Mouse (Mus musculus) hindbrain, embryonic 12.5 days (tissue): Measurements from ENCODE around the gene Nedd9. TPM values are rescaled to one million over a fixed set of nuclear protein-coding genes. Genes with fewer than 3 reads are reported as not detected.

Source experiments
- ATAC-seq: fragments of 200-750 bp; cut with Nextera tagmentation; 2 replicates; pipeline ENCODE4 v1.8.0; 2017; ENCODE audit warnings: moderate TSS enrichment; ENCODE audit not compliant: low FRiP score
- H3K27ac ChIP-seq: fragments of 300-500 bp; sonication (generic); 2 replicates; pipeline ENCODE4 v1.5.1; 2016; ENCODE audit warnings: mild to moderate bottlenecking
- H3K27me3 ChIP-seq: fragments of 300-500 bp; sonication (generic); 2 replicates; pipeline ENCODE4 v1.6.1; 2016; ENCODE audit warnings: mild to moderate bottlenecking
- H3K36me3 ChIP-seq: fragments of 300-500 bp; sonication (generic); 2 replicates; pipeline ENCODE4 v1.6.1; 2016; ENCODE audit warnings: mild to moderate bottlenecking
- H3K4me1 ChIP-seq: fragments of 300-500 bp; sonication (generic); 2 replicates; pipeline ENCODE4 v1.6.1; 2016
- H3K4me2 ChIP-seq: fragments of 300-500 bp; sonication (generic); replicated peaks from 2 replicates; pipeline ENCODE4 v1.6.1; 2016; ENCODE audit warnings: mild to moderate bottlenecking
- H3K4me3 ChIP-seq: fragments of 300-500 bp; sonication (generic); 2 replicates; pipeline ENCODE4 v1.5.1; 2016; ENCODE audit warnings: mild to moderate bottlenecking
- H3K9ac ChIP-seq: fragments of 300-500 bp; sonication (generic); 2 replicates; pipeline ENCODE4 v1.6.1; 2016; ENCODE audit warnings: mild to moderate bottlenecking, moderate library complexity
- H3K9me3 ChIP-seq: fragments of 300-500 bp; sonication (generic); replicated peaks from 2 replicates; pipeline ENCODE4 v1.6.1; 2016; ENCODE audit warnings: mild to moderate bottlenecking
- WGBS: fragments of 180-500 bp; shearing (Covaris S2); methylation state at CpG from one replicate; pipeline ENCODE4 v1.1.7; 2016; 5-methylcytosine and 5-hydroxymethylcytosine counted together
- polyA plus RNA-seq: library from polyadenylated mRNA; unstranded; fragments of >200 nt; fragmentation: Nextera tagmentation; extraction: Ambion mirVana; gene quantifications from 2 replicates; pipeline ENCODE4 v1.2.1, GENCODE M21; 2016

The Nedd9 gene
- polyA plus RNA-seq, 1 experiment from 2014 or later: 17.9 TPM

DNA sequence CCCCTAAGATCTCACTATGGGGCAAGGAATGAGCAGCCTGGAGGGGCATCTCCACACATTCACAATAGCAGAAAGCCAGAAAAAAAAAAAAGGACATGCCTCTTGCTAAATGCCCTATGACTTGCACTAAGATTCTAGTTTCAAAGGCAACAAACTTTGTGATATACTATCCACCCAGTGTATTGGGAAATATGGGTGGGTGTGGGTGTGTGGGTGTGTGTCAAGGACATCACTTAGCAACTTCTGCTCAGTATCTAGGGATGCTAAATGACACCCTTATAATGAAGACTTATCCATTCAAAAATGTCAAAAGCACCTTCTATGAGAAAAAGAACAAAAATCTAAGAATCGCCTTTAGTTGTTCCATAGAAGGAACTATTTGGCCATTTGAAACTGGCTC, 40.6 kb downstream of the Nedd9 start:
- H3K4me2 ChIP-seq: no peak overlapping the region
- WGBS: 93% methylated on average over 1 of the region's 1 CpGs
- no peaks in the 10 kb centered on the region for H3K36me3 ChIP-seq
- no peak overlapping the region for H3K4me3 ChIP-seq
- H3K27me3 ChIP-seq: no peaks in the 10 kb centered on the region
- no peak for ATAC-seq
- no peaks in the 10 kb centered on the region for H3K9me3 ChIP-seq
- H3K9ac ChIP-seq: no peak overlapping the region
- no peak overlapping the region for H3K27ac ChIP-seq
- peaks cover 8% of the 10 kb centered on the region; the same call in 1 of the 2 replicates for H3K4me1 ChIP-seq

DNA sequence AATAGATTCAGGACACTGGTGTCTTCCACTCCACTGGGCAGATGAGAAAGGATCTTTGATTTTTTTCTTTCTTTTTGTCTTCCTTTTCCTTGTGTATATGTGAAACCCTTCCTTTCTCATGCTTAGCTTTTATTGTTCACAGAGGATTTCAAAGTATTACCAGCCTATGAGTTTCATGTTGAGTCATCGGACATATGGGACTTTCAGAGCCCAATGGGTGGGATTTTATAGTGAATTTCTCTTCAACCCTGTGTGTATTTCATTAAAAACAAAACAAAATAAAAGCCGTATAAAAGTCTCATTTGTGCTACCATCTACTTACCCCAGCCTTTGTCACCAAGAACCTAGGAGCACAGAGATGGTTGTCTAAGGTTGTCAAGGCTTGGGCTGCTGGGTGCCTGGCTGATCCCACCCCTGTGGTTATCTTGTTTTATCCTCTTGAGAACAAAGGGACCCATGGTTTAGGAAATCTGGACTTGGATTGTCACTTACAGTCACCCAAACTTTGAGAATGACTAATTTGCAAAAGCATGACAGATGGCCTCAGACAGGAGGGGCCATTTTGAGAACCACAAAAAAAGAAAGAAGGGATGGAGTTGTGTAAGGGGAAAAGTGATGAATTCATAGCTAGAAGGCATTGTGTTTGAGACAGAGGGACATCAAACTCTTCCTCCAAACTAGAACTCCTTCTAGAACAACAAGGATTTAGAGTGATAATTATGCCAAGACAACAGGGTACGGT, 41.9 kb downstream of the Nedd9 start:
- Histone ChIP-seq H3K4me1 (peaks cover 8% of the 10 kb centered on the region; the same call in 1 of the 2 replicates), H3K4me3 (no peak overlapping the region), H3K27me3 (no peaks in the 10 kb centered on the region), H3K36me3 (no peaks in the 10 kb centered on the region), H3K9ac (no peak overlapping the region), H3K9me3 (no peaks in the 10 kb centered on the region), H3K27ac (no peak overlapping the region), H3K4me2 (no peak overlapping the region)
- ATAC-seq: no peak
- WGBS: 89% methylated on average over 3 of the region's 3 CpGs

DNA sequence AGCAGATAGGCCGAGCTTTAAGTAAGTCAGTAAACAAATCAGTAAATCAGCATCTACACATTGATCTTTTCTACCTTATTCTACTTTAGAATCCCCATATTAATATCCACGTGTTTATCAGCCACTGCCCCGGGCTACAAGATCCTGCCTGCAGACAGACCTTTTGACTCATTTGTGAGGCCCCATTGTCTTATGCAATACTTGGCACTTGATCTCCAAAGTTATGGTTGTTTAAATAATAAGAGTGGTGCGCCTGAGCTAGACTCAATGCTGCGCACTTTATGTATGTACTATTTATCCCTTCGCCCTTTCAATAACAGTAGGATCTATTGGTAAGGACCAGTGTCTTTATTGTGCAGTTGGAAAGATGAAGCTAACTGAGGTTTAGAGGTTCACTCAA, 42.9 kb downstream of the Nedd9 start:
- no peaks in the 10 kb centered on the region for H3K36me3 ChIP-seq
- no peak overlapping the region for H3K9ac ChIP-seq
- WGBS: 92% methylated on average over 6 of the region's 6 CpGs
- H3K4me1 ChIP-seq: peaks cover 8% of the 10 kb centered on the region; the same call in 1 of the 2 replicates
- H3K27me3 ChIP-seq: no peaks in the 10 kb centered on the region
- H3K4me3 ChIP-seq: no peak overlapping the region
- no peak for ATAC-seq
- H3K9me3 ChIP-seq: no peaks in the 10 kb centered on the region
- no peak overlapping the region for H3K27ac ChIP-seq
- H3K4me2 ChIP-seq: no peak overlapping the region

DNA sequence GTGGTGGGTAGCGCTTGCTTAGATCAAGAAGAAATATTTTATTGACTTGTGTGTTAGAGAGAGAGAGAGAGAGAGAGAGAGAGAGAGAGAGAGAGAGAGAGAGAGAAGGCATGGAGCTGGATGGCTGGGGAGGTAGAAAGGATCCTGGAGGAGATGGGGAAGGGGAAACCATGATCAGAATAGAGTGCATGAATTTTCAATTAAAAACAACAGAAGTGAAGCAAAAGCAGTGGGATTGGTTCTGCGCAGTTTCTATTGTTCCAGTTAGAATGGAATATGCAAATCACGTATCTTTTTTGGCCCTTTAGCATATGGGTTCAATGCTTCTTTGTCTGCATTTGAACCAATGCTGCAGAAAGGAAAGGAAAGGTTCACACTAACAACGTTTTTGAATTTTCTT, 45.0 kb downstream of the Nedd9 start:
- 0 out of 2 replicates have a peak, but pooled peaks cover 4% of the 10 kb centered on the region for H3K9me3 ChIP-seq
- H3K4me1 ChIP-seq: peaks cover 8% of the 10 kb centered on the region; the same call in 1 of the 2 replicates
- 53% methylated on average over 4 of the region's 4 CpGs for WGBS
- H3K36me3 ChIP-seq: no peaks in the 10 kb centered on the region
- H3K27me3 ChIP-seq: no peaks in the 10 kb centered on the region
- H3K27ac ChIP-seq: peak overlapping the region; percentile 5; the same call in 1 of the 2 replicates
- peak; percentile 32; the same call in 1 of the 2 replicates for ATAC-seq
- H3K4me3 ChIP-seq: no peak overlapping the region
- H3K4me2 ChIP-seq: no peak overlapping the region
- H3K9ac ChIP-seq: no peak overlapping the region

DNA sequence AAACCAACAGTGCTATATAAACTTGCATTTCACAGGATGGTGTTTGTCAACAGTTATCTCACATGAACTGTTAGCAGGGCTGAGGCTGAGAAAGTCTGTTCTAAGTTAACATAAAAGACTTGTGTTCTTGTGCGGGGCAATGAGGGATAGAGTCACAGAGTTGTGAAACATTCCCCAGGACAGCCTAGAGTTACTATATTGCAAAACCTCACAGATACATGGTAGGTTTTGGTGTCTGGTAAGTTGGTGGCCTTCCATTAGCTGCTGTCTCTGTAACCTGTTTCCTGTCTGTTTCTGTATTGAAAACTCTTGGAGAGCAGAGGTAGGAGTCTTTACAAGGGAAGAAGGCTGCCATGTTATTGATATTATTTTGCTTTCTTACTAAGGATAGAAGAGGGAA, 47.0 kb downstream of the Nedd9 start:
- Histone ChIP-seq H3K36me3 (no peaks in the 10 kb centered on the region), H3K4me1 (peaks cover 8% of the 10 kb centered on the region; the same call in 1 of the 2 replicates), H3K9me3 (0 out of 2 replicates have a peak, but pooled peaks cover 4% of the 10 kb centered on the region), H3K9ac (no peak overlapping the region), H3K27me3 (no peaks in the 10 kb centered on the region), H3K27ac (no peak overlapping the region), H3K4me3 (no peak overlapping the region), H3K4me2 (no peak overlapping the region)
- WGBS: 93% methylated on average over 1 of the region's 1 CpGs
- no peak for ATAC-seq

DNA sequence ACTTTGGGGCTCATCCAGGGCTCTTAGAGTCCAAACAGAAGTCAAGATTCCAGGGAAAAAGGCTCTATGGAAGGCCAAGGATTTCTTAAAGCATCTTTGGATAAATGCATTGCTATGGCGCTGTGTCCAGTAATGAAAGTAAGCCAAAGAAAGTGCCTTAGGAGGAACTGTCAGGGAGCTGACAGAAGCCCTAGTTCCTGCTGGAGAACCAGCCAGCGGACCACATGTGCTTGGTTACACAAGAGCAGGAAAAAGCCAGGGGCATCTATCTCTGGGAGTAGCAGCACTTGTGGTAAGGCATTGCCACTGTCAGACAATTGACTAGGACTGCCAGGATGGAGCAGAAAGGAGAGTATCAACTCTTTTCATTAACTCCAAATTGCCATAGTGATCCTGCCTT, 49.8 kb downstream of the Nedd9 start:
- H3K9me3 ChIP-seq: 0 out of 2 replicates have a peak, but pooled peaks cover 4% of the 10 kb centered on the region
- WGBS: 93% methylated on average over 2 of the region's 2 CpGs

DNA sequence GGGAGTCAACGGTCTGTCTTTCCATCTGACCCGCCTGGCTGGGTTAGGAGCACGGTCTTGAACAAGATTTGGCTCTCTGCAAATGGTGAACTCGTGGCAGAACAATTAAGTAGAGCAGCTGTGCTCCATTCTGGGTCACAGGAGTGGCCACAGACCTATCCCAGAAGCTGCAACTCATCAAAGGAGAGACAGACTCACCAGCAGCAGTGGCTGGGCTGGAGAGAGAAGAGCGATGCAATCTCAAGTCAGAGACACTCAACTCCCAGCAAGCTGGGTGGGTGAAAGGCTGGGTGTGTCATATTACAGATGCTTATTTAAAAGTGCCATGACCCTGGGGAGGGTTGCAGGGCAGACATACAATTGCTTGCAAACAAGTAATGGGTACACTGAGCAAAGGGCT, 50.4 kb downstream of the Nedd9 start:
- 77% methylated on average over 5 of the region's 5 CpGs for WGBS
- no peaks in the 10 kb centered on the region for H3K4me1 ChIP-seq
- no peak for ATAC-seq
- H3K27me3 ChIP-seq: no peaks in the 10 kb centered on the region
- H3K36me3 ChIP-seq: no peaks in the 10 kb centered on the region
- no peak overlapping the region for H3K4me3 ChIP-seq
- H3K4me2 ChIP-seq: no peak overlapping the region
- 0 out of 2 replicates have a peak, but pooled peaks cover 4% of the 10 kb centered on the region for H3K9me3 ChIP-seq
- no peak overlapping the region for H3K27ac ChIP-seq
- H3K9ac ChIP-seq: no peak overlapping the region

More for the DNA sequence above, 49.8 kb downstream of the Nedd9 start:
- Histone ChIP-seq H3K4me1 (0 out of 2 replicates have a peak, but pooled peaks cover 4% of the 10 kb centered on the region), H3K9ac (no peak overlapping the region), H3K4me2 (no peak overlapping the region), H3K27ac (no peak overlapping the region), H3K4me3 (no peak overlapping the region), H3K27me3 (no peaks in the 10 kb centered on the region), H3K36me3 (no peaks in the 10 kb centered on the region)
- ATAC-seq: no peak

DNA sequence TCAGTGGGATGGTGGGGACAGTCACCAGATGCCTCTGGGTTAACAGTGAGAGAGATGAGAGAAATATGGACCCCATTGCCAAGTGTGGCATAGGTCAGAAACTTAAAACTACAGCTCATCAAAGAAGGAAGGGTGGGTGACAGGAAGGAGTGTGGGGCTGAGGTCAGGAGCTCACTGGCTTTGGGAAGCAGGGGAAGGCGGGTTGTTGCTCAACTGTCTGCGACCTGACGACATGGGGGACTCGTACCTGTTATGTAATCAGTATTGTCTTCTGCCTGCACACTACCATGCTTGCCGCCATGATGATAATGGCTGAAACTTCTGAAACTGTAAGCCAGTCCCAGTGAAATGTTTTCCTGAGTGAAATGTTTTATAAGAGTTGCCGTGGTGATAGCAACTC, 54.0 kb downstream of the Nedd9 start:
- no peaks in the 10 kb centered on the region for H3K4me1 ChIP-seq
- H3K4me3 ChIP-seq: no peak overlapping the region
- no peak for ATAC-seq
- H3K27me3 ChIP-seq: no peaks in the 10 kb centered on the region; the same call in 1 of the 2 replicates
- H3K36me3 ChIP-seq: no peaks in the 10 kb centered on the region
- no peak overlapping the region for H3K27ac ChIP-seq
- 87% methylated on average over 6 of the region's 6 CpGs for WGBS
- no peak overlapping the region for H3K9ac ChIP-seq
- H3K9me3 ChIP-seq: no peaks in the 10 kb centered on the region
- H3K4me2 ChIP-seq: no peak overlapping the region

DNA sequence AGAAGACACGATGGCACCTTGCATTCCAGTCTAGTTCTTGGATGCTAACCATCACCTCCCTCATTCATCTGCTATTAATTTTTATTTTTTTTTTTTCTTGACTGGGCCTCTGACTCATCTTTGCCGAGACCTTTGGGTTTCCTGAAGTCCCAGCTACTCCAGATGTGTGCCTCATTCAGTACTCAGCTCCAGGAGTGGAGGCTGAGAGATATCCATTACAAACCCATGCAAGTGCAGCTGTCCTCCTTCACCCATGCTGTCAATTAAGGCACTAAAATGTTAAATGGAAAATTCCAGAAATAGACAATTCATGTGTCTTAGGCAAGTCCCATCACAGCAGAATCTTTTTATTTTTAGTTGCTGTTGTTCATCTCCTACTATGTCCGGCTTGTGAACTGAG, 55.4 kb downstream of the Nedd9 start:
- H3K27me3 ChIP-seq: no peaks in the 10 kb centered on the region; the same call in 1 of the 2 replicates
- H3K36me3 ChIP-seq: no peaks in the 10 kb centered on the region
- H3K9ac ChIP-seq: no peak overlapping the region
- H3K27ac ChIP-seq: no peak overlapping the region
- no peaks in the 10 kb centered on the region for H3K4me1 ChIP-seq
- H3K4me3 ChIP-seq: no peak overlapping the region
- no peak overlapping the region for H3K4me2 ChIP-seq
- WGBS: 86% methylated on average over 3 of the region's 3 CpGs
- ATAC-seq: no peak
- no peaks in the 10 kb centered on the region for H3K9me3 ChIP-seq

DNA sequence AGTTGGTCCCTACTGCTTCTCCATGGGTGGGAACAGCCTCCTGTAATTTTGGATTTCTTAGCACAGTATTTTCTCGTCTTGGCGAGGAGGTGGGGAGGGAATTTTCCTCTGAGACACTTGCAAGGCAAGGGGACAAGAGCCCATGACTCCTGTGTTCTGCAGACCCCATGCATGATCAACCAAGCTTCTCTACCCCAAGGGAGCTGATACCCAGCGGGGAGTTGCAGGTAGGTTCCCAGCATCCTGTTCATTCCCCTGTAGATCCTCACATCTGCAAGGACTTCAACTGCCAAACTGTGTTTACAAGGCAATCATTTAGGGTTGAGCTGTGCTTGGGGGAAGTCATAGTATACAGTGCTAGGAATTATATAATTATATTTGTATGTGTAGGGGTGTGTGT, 60.1 kb downstream of the Nedd9 start:
- Histone ChIP-seq H3K36me3 (no peaks in the 10 kb centered on the region), H3K27me3 (no peaks in the 10 kb centered on the region; the same call in 1 of the 2 replicates), H3K9me3 (no peaks in the 10 kb centered on the region), H3K4me2 (no peak overlapping the region), H3K9ac (no peak overlapping the region), H3K4me3 (no peak overlapping the region), H3K27ac (no peak overlapping the region), H3K4me1 (no peaks in the 10 kb centered on the region)
- WGBS: 86% methylated on average over 3 of the region's 3 CpGs
- ATAC-seq: no peak

DNA sequence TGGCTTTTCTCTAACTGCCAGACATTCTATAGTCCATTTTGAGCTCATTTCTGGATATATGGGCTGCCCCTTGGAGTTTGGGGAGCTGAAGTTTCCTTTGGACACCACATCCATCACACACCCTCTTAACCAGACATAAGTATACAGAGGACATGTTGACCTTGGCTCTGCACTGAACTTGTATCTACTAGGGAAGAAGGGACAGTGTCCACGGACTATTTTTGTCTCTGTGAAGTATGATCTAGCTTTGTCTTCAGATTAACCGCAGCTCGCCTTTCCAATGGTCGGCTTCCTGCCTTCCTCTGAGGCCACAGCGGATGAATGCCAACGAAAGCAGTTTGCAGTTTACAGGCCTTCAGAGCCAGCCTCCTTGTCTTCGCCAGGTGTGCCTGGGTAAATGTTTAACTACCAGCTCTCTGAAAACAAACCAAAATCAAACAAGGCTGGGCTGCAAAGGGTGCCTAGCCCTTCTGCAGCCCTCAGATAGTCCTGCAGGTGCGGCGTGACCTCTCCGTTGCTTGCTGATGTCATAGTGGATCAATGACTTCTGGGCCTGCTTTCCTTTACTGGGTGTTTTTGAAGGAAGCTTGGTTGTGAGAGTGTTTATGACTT, 63.6 kb downstream of the Nedd9 start:
- H3K9ac ChIP-seq: no peak overlapping the region
- no peak for ATAC-seq
- H3K27ac ChIP-seq: no peak overlapping the region
- WGBS: 92% methylated on average over 10 of the region's 10 CpGs
- H3K9me3 ChIP-seq: no peaks in the 10 kb centered on the region
- H3K4me1 ChIP-seq: no peaks in the 10 kb centered on the region
- no peak overlapping the region for H3K4me2 ChIP-seq
- no peaks in the 10 kb centered on the region for H3K36me3 ChIP-seq
- no peak overlapping the region for H3K4me3 ChIP-seq
- no peaks in the 10 kb centered on the region for H3K27me3 ChIP-seq

DNA sequence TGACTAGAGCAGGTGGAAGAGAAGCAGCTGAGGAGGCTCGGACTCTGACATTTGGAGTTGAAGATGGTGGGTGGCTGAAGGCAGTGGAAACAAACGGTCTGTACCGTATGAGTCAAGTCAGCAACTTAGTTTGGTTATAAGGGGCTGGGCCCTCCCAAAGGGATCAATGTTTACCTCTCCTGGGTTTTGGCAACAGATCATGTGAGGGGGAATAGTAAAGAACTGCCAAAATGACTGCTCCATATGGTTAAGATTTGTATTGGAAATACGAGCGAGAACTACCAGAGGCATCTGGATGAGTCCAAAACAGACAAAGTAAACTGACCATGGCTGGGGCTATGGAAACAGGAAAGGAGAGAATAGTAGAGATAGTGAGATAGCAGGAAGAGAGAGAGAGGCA, 64.6 kb downstream of the Nedd9 start:
- no peak for ATAC-seq
- Histone ChIP-seq H3K4me1 (no peaks in the 10 kb centered on the region), H3K27ac (no peak overlapping the region), H3K27me3 (no peaks in the 10 kb centered on the region), H3K9me3 (no peaks in the 10 kb centered on the region), H3K4me3 (no peak overlapping the region), H3K36me3 (no peaks in the 10 kb centered on the region), H3K9ac (no peak overlapping the region), H3K4me2 (no peak overlapping the region)
- 87% methylated on average over 5 of the region's 5 CpGs for WGBS
